In the genomic region with DNA sequence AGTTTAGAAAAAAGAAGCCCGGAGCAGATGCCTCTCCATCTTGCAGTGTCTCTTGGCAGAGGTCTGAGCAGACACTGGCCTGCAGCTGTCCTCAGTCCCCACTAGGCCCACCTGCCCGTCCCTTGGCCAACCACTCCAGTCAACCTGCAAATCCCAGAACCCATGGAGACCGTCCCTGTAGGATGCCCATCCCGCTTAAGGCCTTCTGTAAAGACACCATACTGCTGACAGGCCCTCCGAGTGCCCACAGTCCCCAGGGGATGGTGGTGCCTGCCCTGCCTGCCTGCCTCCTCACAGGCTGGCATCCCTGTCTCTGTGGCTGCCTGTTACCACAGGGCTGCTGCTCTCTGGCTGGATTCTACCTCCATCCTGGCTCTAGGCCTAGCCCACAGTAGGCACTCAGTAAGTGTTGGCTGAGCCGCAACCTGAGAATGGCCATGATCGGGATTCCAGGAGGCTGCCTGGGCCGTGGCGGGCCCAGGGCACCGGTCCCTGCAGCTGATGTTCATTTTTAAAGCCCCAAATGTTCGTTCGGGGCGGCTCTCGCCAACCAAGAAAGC, we compare ENCODE assay signal across 9 mouse cellular contexts. TPM values are rescaled to one million over a fixed set of nuclear protein-coding genes. Genes with fewer than 3 reads are reported as not detected.
A peak's percentile ranks its signal among the peaks of the same experiment; 100 is the strongest.
DNase-seq lines count a peak whose midpoint lies in the region; ATAC-seq and TF ChIP-seq lines count a peak whose summit lies in the region.
"Had no signal": no experiment of that assay in that cellular context is flagged by ENCODE, and none has a peak within 500 bp of the region (broad histone marks: within the 10 kb centered on the region; RNA-seq: fewer than 3 reads in every experiment).

No protein-coding gene starts in this region.

- no peak for TF ChIP-seq POLR2A in ES-Bruce4 (IDR thresholded peaks at IDR 0.05; ENCODE audit: insufficient read depth, low read length)

- ATAC-seq in heart, embryonic 15.5 days (replicated peaks; ENCODE audit: insufficient number of reproducible peaks, insufficient read depth, low FRiP score, low read depth), result no peak
- ATAC-seq in embryonic facial prominence, embryonic 11.5 days (replicated peaks; ENCODE audit: insufficient number of reproducible peaks, low FRiP score, low TSS enrichment, low read depth), result no peak
- no peak for ATAC-seq in limb, embryonic 12.5 days (ENCODE audit: insufficient number of reproducible peaks, insufficient read depth, low FRiP score, low TSS enrichment, low read depth)

- peak overlapping the region; percentile 92 for H3K4me2 ChIP-seq in heart, embryonic 15.5 days
- peak overlapping the region; percentile 10; the same call in 1 of the 2 replicates for H3K4me2 ChIP-seq in embryonic facial prominence, embryonic 11.5 days (ENCODE audit: low read depth, low read length)
- H3K4me2 ChIP-seq in limb, embryonic 12.5 days, result peak overlapping the region; percentile 54

- no peaks in the 10 kb centered on the region for H3K36me3 ChIP-seq in heart, embryonic 15.5 days
- no peaks in the 10 kb centered on the region for H3K36me3 ChIP-seq in ES-Bruce4 (ENCODE audit: control insufficient read depth, insufficient read depth, low read length, poor library complexity, severe bottlenecking)
- H3K36me3 ChIP-seq in embryonic facial prominence, embryonic 11.5 days (replicated peaks; ENCODE audit: control insufficient read depth, insufficient read depth, low read depth, low read length), result no peaks in the 10 kb centered on the region
- H3K36me3 ChIP-seq in limb, embryonic 12.5 days, result no peaks in the 10 kb centered on the region

- H3K4me3 ChIP-seq in heart, embryonic 15.5 days, result peak overlapping the region; percentile 61
- 0 out of 2 replicates have a peak overlapping the region, but pooled peaks have one; percentile 1 for H3K4me3 ChIP-seq in ES-Bruce4 (ENCODE audit: low read depth, low read length)
- peak overlapping the region; percentile 60; the same call in 1 of the 2 replicates for H3K4me3 ChIP-seq in embryonic facial prominence, embryonic 11.5 days (ENCODE audit: low read depth, low read length)
- peak overlapping the region; percentile 65; the same call in 1 of the 2 replicates for H3K4me3 ChIP-seq in limb, embryonic 12.5 days (replicated peaks)

- no peak for TF ChIP-seq CTCF in ES-Bruce4 (IDR thresholded peaks at IDR 0.05; ENCODE audit: low read depth, low read length)

- H3K9ac ChIP-seq in heart, embryonic 15.5 days, result no peak overlapping the region
- peak overlapping the region; percentile 90 for H3K9ac ChIP-seq in ES-Bruce4 (ENCODE audit: low read depth, poor library complexity, severe bottlenecking)
- H3K9ac ChIP-seq in embryonic facial prominence, embryonic 11.5 days (replicated peaks; ENCODE audit: low read length), result peak overlapping the region; percentile 77; the same call in 1 of the 2 replicates
- no peak overlapping the region for H3K9ac ChIP-seq in limb, embryonic 12.5 days (replicated peaks)

- H3K4me1 ChIP-seq in heart, embryonic 15.5 days (replicated peaks), result peaks cover 54% of the 10 kb centered on the region
- peaks cover 5% of the 10 kb centered on the region for H3K4me1 ChIP-seq in ES-Bruce4 (ENCODE audit: control insufficient read depth, insufficient read depth, low read length)
- H3K4me1 ChIP-seq in embryonic facial prominence, embryonic 11.5 days (ENCODE audit: control insufficient read depth, insufficient read depth, low read length), result peaks cover 35% of the 10 kb centered on the region
- peaks cover 74% of the 10 kb centered on the region for H3K4me1 ChIP-seq in limb, embryonic 12.5 days (replicated peaks)

- H3K27ac ChIP-seq in heart, embryonic 15.5 days, result no peak overlapping the region
- H3K27ac ChIP-seq in ES-Bruce4 (ENCODE audit: insufficient read depth, low read length), result no peak overlapping the region
- H3K27ac ChIP-seq in embryonic facial prominence, embryonic 11.5 days (replicated peaks; ENCODE audit: low read depth, low read length), result peak overlapping the region; percentile 59; the same call in 1 of the 2 replicates
- peak overlapping the region; percentile 80 for H3K27ac ChIP-seq in limb, embryonic 12.5 days

- no peak for TF ChIP-seq EP300 in ES-Bruce4 (IDR thresholded peaks at IDR 0.05; ENCODE audit: insufficient read depth, low read depth, low read length)

- 79% methylated on average over 14 of the region's 14 CpGs for WGBS in heart, embryonic 15.5 days
- 68% methylated on average over 14 of the region's 14 CpGs for WGBS in embryonic facial prominence, embryonic 11.5 days
- 66% methylated on average over 14 of the region's 14 CpGs for WGBS in limb, embryonic 12.5 days

- peaks cover 56% of the 10 kb centered on the region for H3K27me3 ChIP-seq in heart, embryonic 15.5 days
- no peaks in the 10 kb centered on the region for H3K27me3 ChIP-seq in ES-Bruce4 (ENCODE audit: control insufficient read depth, insufficient read depth, low read length, poor library complexity, severe bottlenecking)
- H3K27me3 ChIP-seq in embryonic facial prominence, embryonic 11.5 days (ENCODE audit: control insufficient read depth, insufficient read depth, low read length), result peaks cover 15% of the 10 kb centered on the region
- H3K27me3 ChIP-seq in limb, embryonic 12.5 days, result peaks cover 54% of the 10 kb centered on the region

- DNase-seq in heart, adult 11 months, result no peak
- DNase-seq in embryonic facial prominence, embryonic 11.5 days (ENCODE audit: low spot score), result no peak
- DNase-seq in spleen, postnatal 14 days (ENCODE audit: low spot score in 2 of 2), result no peak
- no peak for DNase-seq in retina, postnatal 1 day
- DNase-seq in right cerebral cortex, adult 2 months (ENCODE audit: low spot score in 2 of 2), result no peak
- DNase-seq: lung, adult 2 months had no signal

- no peaks in the 10 kb centered on the region for H3K9me3 ChIP-seq in heart, embryonic 15.5 days (replicated peaks)
- H3K9me3 ChIP-seq in ES-Bruce4 (replicated peaks; ENCODE audit: control insufficient read depth, insufficient read depth, low read length, poor library complexity, severe bottlenecking), result no peaks in the 10 kb centered on the region
- no peaks in the 10 kb centered on the region for H3K9me3 ChIP-seq in embryonic facial prominence, embryonic 11.5 days (replicated peaks; ENCODE audit: control insufficient read depth, low read length)
- H3K9me3 ChIP-seq in limb, embryonic 12.5 days, result no peaks in the 10 kb centered on the region

RNA-seq across cellular contexts. Expression of a gene that starts 23.3 kb away (rescaled TPM):
- 4.2 and 5.2 TPM in 2 replicates for polyA plus RNA-seq in heart, embryonic 15.5 days (2015; fragmentation: Nextera tagmentation; extraction: Ambion mirVana)
- 104 and 108 TPM in 2 replicates for polyA plus RNA-seq in ES-Bruce4 (2011; ENCODE audit: insufficient read depth, insufficient read length, low read depth, missing spikeins)
- polyA plus RNA-seq in embryonic facial prominence, embryonic 11.5 days (2014; fragmentation: Nextera tagmentation; extraction: Ambion mirVana), result 13.6 and 15.1 TPM in 2 replicates
- 12.1 and 13.6 TPM in 2 replicates for polyA plus RNA-seq in limb, embryonic 12.5 days (2016; fragmentation: Nextera tagmentation; extraction: Ambion mirVana)

Comparison
In these comparisons a context has a peak if more than half of its experiments do, and no peak if none do; other contexts are left out.
1. H3K27ac ChIP-seq: peak in embryonic facial prominence, embryonic 11.5 days (single experiment) and limb, embryonic 12.5 days (single experiment); none in heart, embryonic 15.5 days (single experiment) and ES-Bruce4 (single experiment).
2. H3K4me2 ChIP-seq: peak in every context shown above with its lines; median percentile 92 in heart, embryonic 15.5 days; 54 in limb, embryonic 12.5 days; 10 in embryonic facial prominence, embryonic 11.5 days.
3. H3K4me3 ChIP-seq: peak in every context shown above with its lines; median percentile 65 in limb, embryonic 12.5 days; 61 in heart, embryonic 15.5 days; 60 in embryonic facial prominence, embryonic 11.5 days; 1 in ES-Bruce4.
4. H3K9ac ChIP-seq: peak in ES-Bruce4 (single experiment) and embryonic facial prominence, embryonic 11.5 days (single experiment); none in heart, embryonic 15.5 days (single experiment) and limb, embryonic 12.5 days (single experiment).